Mouse (Mus musculus) intestine, postnatal 0 days (tissue): Measurements from ENCODE around the gene Gdap1l1. TPM values are rescaled to one million over a fixed set of nuclear protein-coding genes. Genes with fewer than 3 reads are reported as not detected.

Experiments used
- ATAC-seq: fragments of 200-750 bp; cut with Nextera tagmentation; 2 replicates; pipeline ENCODE4 v1.8.0; 2017; ENCODE audit warnings: mild to moderate bottlenecking, moderate TSS enrichment, moderate library complexity
- H3K27ac ChIP-seq: fragments of 300-500 bp; sonication (generic); 2 replicates; pipeline ENCODE4 v1.5.1; 2014; ENCODE audit warnings: mild to moderate bottlenecking, low read depth, low read length, moderate library complexity
- H3K27me3 ChIP-seq: fragments of 300-500 bp; sonication (generic); replicated peaks from 2 replicates; pipeline ENCODE4 v1.6.1; 2014; ENCODE audit warnings: low read length, mixed read lengths; ENCODE audit not compliant: control insufficient read depth, insufficient read depth
- H3K36me3 ChIP-seq: fragments of 300-500 bp; sonication (generic); 2 replicates; pipeline ENCODE4 v1.6.1; 2014; ENCODE audit warnings: mild to moderate bottlenecking, moderate library complexity; ENCODE audit not compliant: control insufficient read depth, insufficient read depth
- H3K4me1 ChIP-seq: fragments of 300-500 bp; sonication (generic); replicated peaks from 2 replicates; pipeline ENCODE4 v1.6.1; 2014; ENCODE audit warnings: antibody characterized with exemption, low read length, mixed read lengths; ENCODE audit not compliant: control insufficient read depth, insufficient read depth
- H3K4me2 ChIP-seq: fragments of 300-500 bp; sonication (generic); replicated peaks from 2 replicates; pipeline ENCODE4 v1.6.1; 2014; ENCODE audit warnings: low read depth, mild to moderate bottlenecking, moderate library complexity
- H3K4me3 ChIP-seq: fragments of 300-500 bp; sonication (generic); 2 replicates; pipeline ENCODE4 v1.5.1; 2014; ENCODE audit warnings: low read depth, low read length
- H3K9ac ChIP-seq: fragments of 300-500 bp; sonication (generic); 2 replicates; pipeline ENCODE4 v1.6.1; 2014; ENCODE audit warnings: mild to moderate bottlenecking, low read depth, low read length
- H3K9me3 ChIP-seq: fragments of 300-500 bp; sonication (generic); 2 replicates; pipeline ENCODE4 v1.6.1; 2016; ENCODE audit warnings: mixed run types; ENCODE audit not compliant: control insufficient read depth
- CTCF ChIP-seq: sonication (generic); IDR thresholded peaks from 2 replicates; pipeline ENCODE4 v1.5.1; 2016; ENCODE audit warnings: low read depth, mild to moderate bottlenecking, control low read depth, antibody characterized with exemption, moderate library complexity
- WGBS: fragments of 180-500 bp; shearing (Covaris S2); extraction: QIAGEN DNeasy Blood & Tissue Kit; methylation state at CpG from one replicate; pipeline ENCODE4 v1.1.7; 2014; 5-methylcytosine and 5-hydroxymethylcytosine counted together
- polyA plus RNA-seq: library from polyadenylated mRNA; unstranded; fragments of >200 nt; fragmentation: Nextera tagmentation; extraction: Ambion mirVana; gene quantifications from 2 replicates; pipeline ENCODE4 v1.2.1, GENCODE M21; 2015

Gene Gdap1l1
- polyA plus RNA-seq, 1 experiment from 2014 or later: 2.4 TPM

GRCm38 (mm10) chr2:163493976-163494375 lies 55.7 kb downstream of the Gdap1l1 start:
- H3K9ac ChIP-seq: no peak overlapping the region
- H3K9me3 ChIP-seq: no peaks in the 10 kb centered on the region
- no peaks in the 10 kb centered on the region for H3K4me1 ChIP-seq
- H3K4me3 ChIP-seq: no peak overlapping the region
- TF ChIP-seq CTCF: no peak
- H3K27me3 ChIP-seq: no peaks in the 10 kb centered on the region
- no peak overlapping the region for H3K4me2 ChIP-seq
- no peaks in the 10 kb centered on the region; the same call in 1 of the 2 replicates for H3K36me3 ChIP-seq
- no peak overlapping the region for H3K27ac ChIP-seq
- ATAC-seq: no peak
- 19% methylated on average over 5 of the region's 5 CpGs for WGBS

DNA sequence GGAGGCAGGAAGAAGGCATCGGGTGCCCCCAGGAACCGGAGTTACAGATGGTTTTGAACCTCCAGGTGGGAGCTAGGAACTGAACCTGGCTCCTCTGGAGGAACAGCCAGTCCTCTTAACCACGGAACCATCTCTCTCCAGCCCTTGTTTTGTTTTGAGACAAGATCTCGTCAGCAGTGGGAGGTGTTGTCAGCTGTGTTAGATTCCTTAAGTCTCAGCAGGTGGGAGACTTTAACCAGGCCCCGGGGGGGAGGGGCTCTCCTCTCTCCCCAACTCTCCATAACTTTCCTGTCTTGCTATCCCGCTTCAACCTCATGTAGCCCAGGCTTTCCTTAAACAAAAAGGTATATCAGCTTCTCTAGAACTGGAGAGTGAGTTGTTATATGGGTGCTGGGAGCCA lies 56.2 kb downstream of the Gdap1l1 start:
- H3K4me2 ChIP-seq: no peak overlapping the region
- no peaks in the 10 kb centered on the region for H3K27me3 ChIP-seq
- no peaks in the 10 kb centered on the region for H3K4me1 ChIP-seq
- H3K36me3 ChIP-seq: no peaks in the 10 kb centered on the region; the same call in 1 of the 2 replicates
- H3K4me3 ChIP-seq: no peak overlapping the region
- H3K27ac ChIP-seq: no peak overlapping the region
- TF ChIP-seq CTCF: no peak
- 39% methylated on average over 6 of the region's 6 CpGs for WGBS
- H3K9ac ChIP-seq: no peak overlapping the region
- no peak for ATAC-seq
- H3K9me3 ChIP-seq: no peaks in the 10 kb centered on the region

DNA sequence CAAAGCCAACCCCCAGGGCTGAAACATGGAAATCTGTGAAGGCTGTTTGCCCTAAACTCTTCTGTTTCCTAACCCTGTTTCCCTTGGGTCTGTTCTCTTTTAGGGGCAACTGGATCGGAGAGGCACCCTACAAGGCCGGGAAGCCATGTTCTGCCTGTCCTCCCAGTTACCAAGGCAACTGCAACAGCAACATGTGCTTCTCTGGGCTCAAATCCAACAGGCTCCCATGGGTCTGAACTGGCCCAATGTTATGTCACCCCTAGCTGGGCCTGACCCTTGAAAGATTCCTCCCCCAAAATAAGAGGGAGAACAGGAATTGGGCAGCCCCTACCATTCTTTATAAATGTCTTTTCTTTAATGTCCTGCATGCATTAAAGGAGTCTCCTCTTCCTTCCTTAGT lies 63.9 kb downstream of the Gdap1l1 start:
- 83% methylated on average over 2 of the region's 2 CpGs for WGBS
- H3K27ac ChIP-seq: no peak overlapping the region
- TF ChIP-seq CTCF: no peak
- H3K4me3 ChIP-seq: no peak overlapping the region
- no peak overlapping the region for H3K4me2 ChIP-seq
- ATAC-seq: no peak
- H3K9ac ChIP-seq: no peak overlapping the region
- H3K27me3 ChIP-seq: no peaks in the 10 kb centered on the region
- no peaks in the 10 kb centered on the region; the same call in 1 of the 2 replicates for H3K4me1 ChIP-seq
- no peaks in the 10 kb centered on the region; the same call in 1 of the 2 replicates for H3K36me3 ChIP-seq
- no peaks in the 10 kb centered on the region for H3K9me3 ChIP-seq

DNA sequence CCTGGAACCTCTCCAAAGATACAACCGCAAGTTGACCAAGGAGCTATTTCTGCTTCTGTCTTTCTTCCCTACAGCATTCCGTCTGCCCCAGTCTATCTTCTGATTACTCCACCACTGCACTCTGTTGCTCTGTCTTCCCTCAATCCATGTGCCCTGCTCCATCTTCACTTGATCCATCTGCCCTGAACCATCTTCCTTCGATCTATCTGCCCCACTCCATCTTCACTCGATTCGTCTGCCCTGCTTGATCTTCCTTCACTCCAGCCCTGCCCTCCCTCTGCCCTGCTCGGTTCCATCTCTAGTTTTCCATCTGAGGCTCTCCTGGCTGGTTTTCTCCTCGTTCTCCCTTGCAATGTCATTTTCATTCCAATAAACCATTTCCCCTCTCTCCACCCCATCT lies 64.9 kb downstream of the Gdap1l1 start:
- no peak overlapping the region for H3K27ac ChIP-seq
- ATAC-seq: peak; percentile 34
- H3K9ac ChIP-seq: no peak overlapping the region
- 46% methylated on average over 7 of the region's 7 CpGs for WGBS
- no peaks in the 10 kb centered on the region; the same call in 1 of the 2 replicates for H3K36me3 ChIP-seq
- peak overlapping the region; percentile 17; the same call in 1 of the 2 replicates for H3K4me2 ChIP-seq
- no peaks in the 10 kb centered on the region for H3K9me3 ChIP-seq
- H3K4me3 ChIP-seq: no peak overlapping the region
- TF ChIP-seq CTCF: no peak
- H3K27me3 ChIP-seq: no peaks in the 10 kb centered on the region
- no peaks in the 10 kb centered on the region; the same call in 1 of the 2 replicates for H3K4me1 ChIP-seq

Other genes with a start within 250 kb of the Gdap1l1 start
- 2.0 and 3.3 TPM in 2 replicates for gene Tox2, start 235.4 kb upstream of the Gdap1l1 start, polyA plus RNA-seq
- gene Jph2, start 40.5 kb upstream of the Gdap1l1 start, polyA plus RNA-seq: 9.8 and 10.0 TPM in 2 replicates
- 62.3 and 64.5 TPM in 2 replicates for gene Oser1, start 13.8 kb upstream of the Gdap1l1 start, polyA plus RNA-seq
- 5.3 and 5.5 TPM in 2 replicates for gene Fitm2, start 34.2 kb downstream of the Gdap1l1 start, polyA plus RNA-seq
- gene R3hdml, start 53.8 kb downstream of the Gdap1l1 start, polyA plus RNA-seq: 0.37 and 0.46 TPM in 2 replicates
- gene Hnf4a, start 68.3 kb downstream of the Gdap1l1 start, polyA plus RNA-seq: 50.8 and 53.0 TPM in 2 replicates
- gene Ttpal, start 163.8 kb downstream of the Gdap1l1 start, polyA plus RNA-seq: 10.4 and 10.9 TPM in 2 replicates
- gene Serinc3, start 206.7 kb downstream of the Gdap1l1 start, polyA plus RNA-seq: 61.3 and 68.5 TPM in 2 replicates
- 114 and 116 TPM in 2 replicates for gene Pkig, start 219.9 kb downstream of the Gdap1l1 start, polyA plus RNA-seq